Mouse (Mus musculus) forebrain, embryonic 14.5 days (tissue): ENCODE data around the gene Spag7. TPM values are rescaled to one million over a fixed set of nuclear protein-coding genes. Genes with fewer than 3 reads are reported as not detected.

Experiments used
- ATAC-seq: fragments of 200-750 bp; cut with Nextera tagmentation; 2 replicates; pipeline ENCODE4 v1.8.0; 2017; ENCODE audit warnings: mild to moderate bottlenecking, moderate library complexity
- DNase-seq: peaks from one replicate; pipeline ENCODE4 v3.0.0-alpha.2; 2015; ENCODE audit warnings: low spot score
- H3K27ac ChIP-seq: fragments of 300-500 bp; sonication (generic); 2 replicates; pipeline ENCODE4 v1.5.1; 2014; ENCODE audit warnings: low read depth, mild to moderate bottlenecking, control low read depth, low read length, moderate library complexity
- H3K27me3 ChIP-seq: fragments of 300-500 bp; sonication (generic); replicated peaks from 2 replicates; pipeline ENCODE4 v1.6.1; 2014; ENCODE audit warnings: low read length, control low read depth, mixed read lengths; ENCODE audit not compliant: control insufficient read depth, insufficient read depth
- H3K36me3 ChIP-seq: fragments of 300-500 bp; sonication (generic); 2 replicates; pipeline ENCODE4 v1.6.1; 2014; ENCODE audit warnings: low read length, control low read depth; ENCODE audit not compliant: control insufficient read depth, insufficient read depth
- H3K4me1 ChIP-seq: fragments of 300-500 bp; sonication (generic); 2 replicates; pipeline ENCODE4 v1.6.1; 2014; ENCODE audit warnings: antibody characterized with exemption, low read length, control low read depth; ENCODE audit not compliant: control insufficient read depth, insufficient read depth
- H3K4me2 ChIP-seq: fragments of 300-500 bp; sonication (generic); 2 replicates; pipeline ENCODE4 v1.6.1; 2014; ENCODE audit warnings: mild to moderate bottlenecking, control low read depth, low read length
- H3K4me3 ChIP-seq: fragments of 300-500 bp; sonication (generic); 2 replicates; pipeline ENCODE4 v1.5.1; 2014; ENCODE audit warnings: low read depth, low read length, control low read depth
- H3K9ac ChIP-seq: fragments of 300-500 bp; sonication (generic); 2 replicates; pipeline ENCODE4 v1.6.1; 2014; ENCODE audit warnings: mild to moderate bottlenecking, low read length, control low read depth, moderate library complexity
- H3K9me3 ChIP-seq: fragments of 300-500 bp; sonication (generic); replicated peaks from 2 replicates; pipeline ENCODE4 v1.6.1; 2016; ENCODE audit warnings: low read length, control low read depth, mixed read lengths; ENCODE audit not compliant: control insufficient read depth
- WGBS: fragments of 180-500 bp; shearing (Covaris S2); extraction: QIAGEN DNeasy Blood & Tissue Kit; methylation state at CpG from one replicate; pipeline ENCODE4 v1.1.7; 2014; 5-methylcytosine and 5-hydroxymethylcytosine counted together
- polyA plus RNA-seq: library from polyadenylated mRNA; unstranded; fragments of >200 nt; fragmentation: Nextera tagmentation; extraction: Ambion mirVana; gene quantifications from 2 replicates; pipeline ENCODE4 v1.2.1, GENCODE M21; 2014

The Spag7 gene
- polyA plus RNA-seq, 1 experiment from 2014 or later: 65.4 TPM

DNA sequence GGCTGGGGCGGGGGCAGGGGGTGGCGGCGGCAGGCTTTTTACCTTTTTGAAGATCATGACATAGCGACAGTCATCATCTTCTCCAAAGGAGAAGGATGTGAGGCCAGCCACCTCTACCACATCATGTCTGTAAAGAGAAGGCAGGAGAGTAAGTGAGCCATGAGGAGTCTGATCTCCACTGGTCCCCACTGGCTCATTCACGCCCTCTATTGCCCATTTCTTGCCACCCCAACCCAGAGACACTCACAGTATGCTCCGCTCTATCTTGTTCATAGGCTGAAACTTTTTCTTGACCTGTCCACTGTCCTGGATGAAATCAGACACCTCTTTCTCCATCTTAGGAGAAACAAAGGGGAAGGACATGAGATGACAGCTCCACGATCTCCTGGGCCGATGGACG, 4.5 kb downstream of the Spag7 start:
- no peak overlapping the region for H3K9ac ChIP-seq
- H3K36me3 ChIP-seq: peaks cover 52% of the 10 kb centered on the region
- no peak overlapping the region for H3K4me3 ChIP-seq
- H3K27ac ChIP-seq: no peak overlapping the region
- no peaks in the 10 kb centered on the region for H3K9me3 ChIP-seq
- 95% methylated on average over 9 of the region's 9 CpGs for WGBS
- no peak for ATAC-seq
- no peak overlapping the region for H3K4me2 ChIP-seq
- H3K27me3 ChIP-seq: no peaks in the 10 kb centered on the region
- DNase-seq: no peak
- H3K4me1 ChIP-seq: peaks cover 7% of the 10 kb centered on the region

DNA sequence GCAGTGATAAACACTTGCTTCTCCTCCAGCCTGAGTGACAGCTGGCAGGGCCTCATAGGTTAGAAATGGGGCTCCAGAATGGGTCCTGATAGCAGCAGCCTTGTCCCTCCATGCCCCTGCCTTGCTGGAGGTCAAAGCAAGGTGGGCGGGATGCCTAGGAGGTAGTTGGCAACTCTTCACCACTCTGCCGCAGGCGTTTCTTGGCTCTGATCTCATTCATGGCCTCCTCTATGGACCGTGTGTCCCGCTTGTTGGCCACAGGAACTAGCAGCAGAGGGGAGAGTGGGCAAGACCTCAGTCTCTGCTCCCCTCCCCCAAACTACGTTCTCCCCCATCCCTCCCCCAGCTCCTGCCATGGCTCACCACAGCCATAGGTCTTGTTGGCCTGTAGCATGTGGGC, 5.3 kb downstream of the Spag7 start:
- Histone ChIP-seq H3K9me3 (no peaks in the 10 kb centered on the region), H3K27ac (no peak overlapping the region), H3K9ac (no peak overlapping the region), H3K27me3 (no peaks in the 10 kb centered on the region), H3K4me1 (peaks cover 7% of the 10 kb centered on the region), H3K36me3 (peaks cover 52% of the 10 kb centered on the region), H3K4me2 (no peak overlapping the region), H3K4me3 (no peak overlapping the region)
- 86% methylated on average over 6 of the region's 6 CpGs for WGBS
- no peak for ATAC-seq
- no peak for DNase-seq

DNA sequence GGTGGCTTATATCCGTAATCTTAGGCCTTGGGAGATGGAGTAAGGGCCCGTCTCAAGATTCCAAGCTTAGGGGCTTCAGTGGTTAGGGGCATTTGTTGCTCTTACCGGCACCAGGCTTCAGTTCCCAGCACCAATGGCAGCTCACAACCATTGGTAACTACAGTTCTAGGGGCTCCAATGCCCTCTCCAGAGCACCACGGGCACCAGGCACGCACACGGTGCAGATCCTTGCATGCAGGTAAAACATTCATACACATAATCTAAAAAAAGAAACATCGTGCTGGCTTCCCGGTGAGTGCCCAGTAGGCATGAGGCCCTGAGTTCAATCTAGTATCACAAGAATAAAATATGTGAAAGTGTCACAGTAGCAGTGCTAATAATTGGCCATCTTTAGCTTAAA, 6.1 kb downstream of the Spag7 start:
- no peak overlapping the region for H3K4me2 ChIP-seq
- 93% methylated on average over 8 of the region's 8 CpGs for WGBS
- ATAC-seq (no peak), DNase-seq (no peak)
- H3K36me3 ChIP-seq: peaks cover 52% of the 10 kb centered on the region
- no peak overlapping the region for H3K9ac ChIP-seq
- no peaks in the 10 kb centered on the region for H3K9me3 ChIP-seq
- H3K4me1 ChIP-seq: peaks cover 6% of the 10 kb centered on the region
- no peaks in the 10 kb centered on the region for H3K27me3 ChIP-seq
- H3K27ac ChIP-seq: no peak overlapping the region
- no peak overlapping the region for H3K4me3 ChIP-seq

DNA sequence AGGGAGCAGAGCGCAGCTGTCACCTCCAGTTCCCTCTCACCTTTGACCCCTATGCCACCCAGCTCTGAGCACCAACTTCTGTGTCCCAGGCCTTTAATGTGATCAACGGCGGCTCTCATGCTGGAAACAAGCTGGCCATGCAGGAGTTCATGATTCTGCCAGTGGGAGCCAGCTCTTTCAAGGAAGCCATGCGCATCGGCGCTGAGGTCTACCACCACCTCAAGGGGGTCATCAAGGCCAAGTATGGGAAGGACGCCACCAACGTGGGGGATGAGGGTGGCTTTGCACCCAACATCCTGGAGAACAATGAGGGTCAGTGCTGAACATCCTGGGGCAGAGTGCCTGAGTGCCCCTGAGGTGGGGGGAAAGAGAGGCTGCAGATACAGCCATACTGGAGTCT, 8.6 kb downstream of the Spag7 start:
- H3K9me3 ChIP-seq: no peaks in the 10 kb centered on the region
- ATAC-seq: no peak
- no peak for DNase-seq
- H3K4me1 ChIP-seq: peaks cover 11% of the 10 kb centered on the region
- peaks cover 46% of the 10 kb centered on the region for H3K36me3 ChIP-seq
- H3K27ac ChIP-seq: no peak overlapping the region
- no peaks in the 10 kb centered on the region for H3K27me3 ChIP-seq
- H3K4me2 ChIP-seq: no peak overlapping the region
- no peak overlapping the region for H3K9ac ChIP-seq
- no peak overlapping the region for H3K4me3 ChIP-seq
- 94% methylated on average over 8 of the region's 8 CpGs for WGBS

DNA sequence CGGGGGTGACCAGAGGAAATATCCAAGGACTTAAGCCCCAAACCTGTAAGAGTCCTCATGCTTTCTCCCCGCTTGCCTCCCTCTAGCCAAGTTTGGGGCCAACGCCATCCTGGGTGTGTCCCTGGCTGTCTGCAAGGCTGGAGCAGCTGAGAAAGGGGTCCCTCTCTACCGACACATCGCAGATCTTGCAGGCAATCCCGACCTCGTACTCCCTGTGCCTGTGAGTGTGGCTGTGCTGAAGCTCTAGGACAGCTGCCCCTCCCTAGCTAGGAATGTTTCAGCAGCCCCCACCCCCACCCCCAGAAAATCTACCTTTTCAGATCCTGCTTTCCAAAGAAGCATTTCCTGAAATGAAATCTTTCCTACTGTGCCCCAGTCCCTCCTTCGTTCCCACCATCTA, 10.3 kb downstream of the Spag7 start:
- no peak overlapping the region for H3K27ac ChIP-seq
- no peaks in the 10 kb centered on the region for H3K27me3 ChIP-seq
- no peak overlapping the region for H3K9ac ChIP-seq
- no peak overlapping the region for H3K4me3 ChIP-seq
- H3K36me3 ChIP-seq: peaks cover 29% of the 10 kb centered on the region
- 81% methylated on average over 8 of the region's 8 CpGs for WGBS
- no peaks in the 10 kb centered on the region for H3K9me3 ChIP-seq
- no peak overlapping the region for H3K4me2 ChIP-seq
- ATAC-seq (no peak), DNase-seq (no peak)
- peaks cover 13% of the 10 kb centered on the region for H3K4me1 ChIP-seq

DNA sequence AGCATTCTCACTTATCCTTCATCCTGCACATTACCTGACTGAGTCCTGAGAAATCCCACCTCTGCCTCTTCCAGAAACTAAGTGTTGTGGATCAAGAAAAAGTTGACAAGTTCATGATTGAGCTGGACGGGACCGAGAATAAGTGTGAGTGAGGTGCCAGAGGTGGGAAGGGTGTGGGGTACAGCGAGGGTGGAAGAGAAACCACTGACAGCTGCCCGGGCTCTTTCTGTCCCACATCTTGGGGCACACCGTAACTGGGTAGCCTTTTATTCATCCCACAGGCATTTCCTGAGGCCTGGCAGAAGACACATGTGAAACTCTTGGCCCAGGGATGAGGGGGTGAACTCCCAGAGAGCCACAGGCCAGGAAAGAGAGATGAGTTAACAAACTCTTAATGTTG, 10.7 kb downstream of the Spag7 start:
- ATAC-seq (no peak), DNase-seq (no peak)
- Histone ChIP-seq H3K9ac (no peak overlapping the region), H3K27me3 (no peaks in the 10 kb centered on the region), H3K36me3 (peaks cover 25% of the 10 kb centered on the region), H3K27ac (no peak overlapping the region), H3K4me1 (peaks cover 13% of the 10 kb centered on the region), H3K9me3 (no peaks in the 10 kb centered on the region), H3K4me2 (no peak overlapping the region), H3K4me3 (no peak overlapping the region)
- WGBS: 91% methylated on average over 5 of the region's 5 CpGs

DNA sequence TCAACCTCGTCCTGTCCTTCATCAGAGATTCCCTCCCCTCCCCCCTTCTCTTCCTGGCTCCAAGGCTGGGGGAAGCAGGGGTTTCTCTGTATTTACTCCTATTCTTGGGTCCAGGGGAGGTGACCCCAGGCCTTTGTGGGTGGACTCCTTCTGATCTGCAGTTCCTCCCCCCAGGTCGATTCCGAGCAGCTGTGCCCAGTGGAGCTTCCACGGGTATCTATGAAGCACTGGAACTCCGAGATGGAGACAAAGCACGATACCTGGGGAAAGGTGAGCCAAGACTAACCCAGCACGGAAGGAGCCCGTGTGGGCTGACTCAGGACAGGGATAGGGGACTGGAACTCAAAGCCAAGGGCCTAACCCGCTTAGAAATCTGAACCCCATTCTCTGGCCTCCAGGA, 11.2 kb downstream of the Spag7 start:
- Histone ChIP-seq H3K27me3 (no peaks in the 10 kb centered on the region), H3K9ac (no peak overlapping the region), H3K9me3 (no peaks in the 10 kb centered on the region), H3K4me2 (no peak overlapping the region), H3K4me3 (no peak overlapping the region), H3K36me3 (peaks cover 20% of the 10 kb centered on the region), H3K4me1 (peaks cover 14% of the 10 kb centered on the region), H3K27ac (no peak overlapping the region)
- no peak for DNase-seq
- WGBS: 59% methylated on average over 9 of the region's 9 CpGs
- ATAC-seq: no peak

DNA sequence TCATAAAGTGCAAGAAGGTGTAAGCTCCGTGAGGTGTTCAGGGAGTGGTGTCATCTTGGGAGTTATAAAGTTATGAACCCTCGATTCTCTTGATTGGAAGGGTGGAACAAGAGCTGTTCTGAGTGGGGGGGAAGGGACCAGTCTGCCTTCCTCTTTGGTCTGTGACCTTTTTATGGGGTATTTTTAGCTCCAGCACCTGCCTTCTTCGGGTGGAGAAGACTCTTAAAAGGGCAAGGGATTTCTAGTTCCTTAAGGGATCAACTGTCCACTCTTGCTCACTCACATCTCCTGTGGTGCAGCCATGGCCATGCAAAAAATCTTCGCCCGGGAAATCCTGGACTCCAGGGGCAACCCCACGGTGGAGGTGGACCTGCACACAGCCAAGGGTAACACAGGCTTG, 11.6 kb downstream of the Spag7 start:
- Histone ChIP-seq H3K36me3 (peaks cover 19% of the 10 kb centered on the region), H3K27me3 (no peaks in the 10 kb centered on the region), H3K4me3 (no peak overlapping the region), H3K27ac (no peak overlapping the region), H3K9ac (no peak overlapping the region; the same call in 1 of the 2 replicates), H3K4me1 (peaks cover 19% of the 10 kb centered on the region), H3K4me2 (no peak overlapping the region), H3K9me3 (no peaks in the 10 kb centered on the region)
- WGBS: 58% methylated on average over 6 of the region's 6 CpGs
- DNase-seq (no peak), ATAC-seq (no peak)

DNA sequence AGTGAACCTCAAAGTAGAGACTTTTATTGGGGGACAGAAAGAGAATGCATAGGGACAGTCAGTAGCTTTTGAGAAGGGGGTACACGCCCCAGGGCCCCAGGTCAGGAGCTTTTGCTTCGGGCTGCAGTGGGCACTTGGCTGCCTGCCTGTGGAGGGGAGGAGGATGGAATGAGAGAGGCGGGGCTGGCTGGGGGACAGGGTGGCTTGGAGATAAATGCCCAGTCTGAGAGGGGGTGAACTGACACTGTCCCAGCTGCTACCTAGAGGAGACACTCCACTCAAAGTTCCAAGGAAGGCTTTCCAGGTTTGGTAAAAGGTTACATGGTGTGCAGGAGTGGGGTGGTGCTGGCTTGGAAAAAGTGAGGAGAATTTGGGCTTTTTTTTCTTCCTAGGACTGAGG, 12.3 kb downstream of the Spag7 start, which contains the start of gene Eno3:
TSS of gene Eno3 (plus strand) at position 239 of the 400 bp plus-strand sequence.
- H3K4me1 ChIP-seq: peaks cover 21% of the 10 kb centered on the region
- no peak for ATAC-seq
- WGBS: 9% methylated on average over 3 of the region's 3 CpGs
- H3K36me3 ChIP-seq: peaks cover 19% of the 10 kb centered on the region
- peak within 1 kb of the TSS; percentile 97 for H3K9ac ChIP-seq
- no peaks in the 10 kb centered on the region for H3K27me3 ChIP-seq
- peak within 1 kb of the TSS; percentile 95; the same call in 1 of the 2 replicates for H3K27ac ChIP-seq
- H3K9me3 ChIP-seq: no peaks in the 10 kb centered on the region
- DNase-seq: no peak
- H3K4me2 ChIP-seq: peak within 1 kb of the TSS; percentile 91
- peak within 1 kb of the TSS; percentile 100 for H3K4me3 ChIP-seq
